Mouse (Mus musculus): ENCODE results near the gene Gimap9.

The Gimap9 gene

GRCm38 (mm10) chr6:48689320-48689719, 13.4 kb downstream of the Gimap9 start:
- DNase-seq (ENCODE audit: low read depth, low spot score) = peak; percentile 42

DNA sequence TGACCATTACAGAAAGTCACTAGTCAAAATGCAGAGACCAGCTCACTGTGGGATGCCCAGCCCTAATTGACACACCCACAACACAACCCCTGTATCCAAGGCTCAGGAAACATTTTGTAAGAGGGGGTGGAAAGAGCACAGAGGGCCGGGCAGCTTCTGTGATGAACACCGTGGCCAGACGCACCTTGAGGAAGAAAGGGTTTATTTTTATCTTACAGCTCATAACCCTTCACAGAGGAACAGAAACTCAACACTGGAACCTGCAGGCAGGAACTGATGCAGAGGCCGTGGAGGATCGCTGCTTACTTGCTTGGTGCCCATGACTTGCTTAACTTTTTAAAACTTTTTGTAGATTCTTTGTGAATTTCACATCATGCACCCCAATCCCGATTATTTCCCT, 17.0 kb downstream of the Gimap9 start:
- DNase-seq (ENCODE audit: low read depth, low spot score) = no peak

- peak; percentile 48 for DNase-seq (ENCODE audit: low read depth, low spot score)
These were observed 21.1 kb downstream of the Gimap9 start for GRCm38 (mm10) chr6:48696830-48697554.

DNA sequence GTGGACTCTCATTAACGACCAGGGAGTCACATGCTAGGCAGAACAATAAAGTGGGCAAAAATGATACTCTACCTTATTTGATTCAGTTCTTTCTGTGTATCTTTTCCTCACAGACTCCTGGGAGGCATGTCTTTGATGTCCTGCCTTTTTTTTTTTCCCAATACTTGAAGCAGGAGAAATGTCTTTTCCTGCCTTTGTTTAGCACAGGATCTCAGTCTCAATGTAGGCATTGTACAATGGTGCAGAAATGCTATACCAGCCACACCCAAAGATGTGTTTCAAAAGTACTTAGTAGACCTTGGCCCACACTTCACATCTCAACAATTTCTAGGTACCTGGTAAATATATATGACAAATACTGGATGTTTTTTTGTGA, 21.6 kb downstream of the Gimap9 start:
- no peak for DNase-seq (ENCODE audit: low read depth, low spot score)

- no peak for DNase-seq (ENCODE audit: low read depth, low spot score)
These were observed 22.3 kb downstream of the Gimap9 start for GRCm38 (mm10) chr6:48698066-48698856.

- no peak for DNase-seq (ENCODE audit: low read depth, low spot score)
These were observed 23.0 kb downstream of the Gimap9 start for GRCm38 (mm10) chr6:48698888-48699287.

DNA sequence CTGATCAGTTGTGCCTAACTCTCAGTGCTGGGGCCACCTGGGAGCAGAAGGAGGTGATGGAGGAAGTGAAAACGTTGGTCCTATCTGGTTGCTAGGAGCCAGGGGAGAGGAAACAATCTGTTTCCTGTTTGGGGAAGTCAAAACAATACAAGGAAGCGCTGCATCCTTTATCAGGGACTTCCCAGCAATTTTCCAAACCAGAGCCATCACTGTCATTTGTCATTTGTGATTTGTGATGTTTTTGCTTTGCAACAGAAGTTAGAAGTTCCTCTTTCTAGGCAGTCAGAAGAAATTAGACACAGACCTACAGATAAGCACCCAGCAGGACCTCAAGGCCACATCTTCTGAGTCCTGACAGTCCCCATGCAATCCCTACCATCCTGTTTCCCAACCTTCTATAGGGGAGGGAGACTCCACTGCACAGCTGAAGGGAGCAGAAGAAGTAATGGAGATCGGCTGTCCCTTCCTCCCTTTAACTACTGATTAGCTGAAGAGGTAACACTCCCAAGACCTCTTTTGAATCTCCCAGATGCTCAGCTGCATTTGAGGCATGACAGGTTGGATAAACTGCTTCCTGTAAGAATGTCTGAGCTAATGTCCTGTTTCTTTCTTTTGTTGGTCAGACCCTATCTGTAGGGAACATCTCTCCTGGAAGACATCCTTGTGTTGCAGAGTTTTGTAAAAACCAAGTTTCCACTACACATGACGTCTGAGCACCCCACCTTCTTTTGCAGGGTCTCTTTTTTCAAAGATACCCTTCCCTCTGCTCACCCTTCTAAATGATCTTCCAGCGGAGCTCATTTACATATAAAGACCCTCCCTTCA, 24.5 kb downstream of the Gimap9 start:
- peak; percentile 69 for DNase-seq (ENCODE audit: low read depth, low spot score)

GRCm38 (mm10) chr6:48702146-48702545, 26.2 kb downstream of the Gimap9 start:
- DNase-seq (ENCODE audit: low read depth, low spot score) = no peak

- no peak for DNase-seq (ENCODE audit: low read depth, low spot score)
These were observed 26.7 kb downstream of the Gimap9 start for GRCm38 (mm10) chr6:48702601-48703000.

GRCm38 (mm10) chr6:48704146-48704545, 28.2 kb downstream of the Gimap9 start:
- no peak for DNase-seq (ENCODE audit: low read depth, low spot score)

DNA sequence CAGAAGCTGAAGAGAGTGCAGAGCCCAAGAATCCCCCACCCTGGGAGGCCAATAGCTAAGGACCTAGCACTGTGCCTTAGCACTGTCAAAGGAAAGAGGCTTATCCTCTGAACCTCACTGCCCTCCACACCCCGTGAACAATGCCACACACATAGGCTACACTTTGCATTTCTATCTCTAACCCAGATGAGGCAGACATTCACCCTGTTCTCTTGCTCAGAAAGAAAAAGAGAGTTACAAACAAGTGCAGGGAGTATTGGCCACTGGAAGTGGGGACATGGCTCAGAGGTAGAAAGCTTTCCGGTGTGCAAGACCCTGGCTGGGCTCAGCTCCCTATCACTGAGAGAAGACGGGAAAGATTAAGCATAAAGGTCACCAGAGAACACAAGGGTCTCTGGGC, 30.2 kb downstream of the Gimap9 start:
- peak; percentile 56 for DNase-seq (ENCODE audit: low read depth, low spot score)

GRCm38 (mm10) chr6:48718455-48718854, 42.5 kb downstream of the Gimap9 start, which contains the start of the genes Gm28053 and Gimap7:
Gene Gm28053, plus strand, starts transcription at chr6:48718607.
Gene Gimap7, plus strand, starts transcription at chr6:48718621.
- DNase-seq (ENCODE audit: low read depth, low spot score) = peak; percentile 92

DNA sequence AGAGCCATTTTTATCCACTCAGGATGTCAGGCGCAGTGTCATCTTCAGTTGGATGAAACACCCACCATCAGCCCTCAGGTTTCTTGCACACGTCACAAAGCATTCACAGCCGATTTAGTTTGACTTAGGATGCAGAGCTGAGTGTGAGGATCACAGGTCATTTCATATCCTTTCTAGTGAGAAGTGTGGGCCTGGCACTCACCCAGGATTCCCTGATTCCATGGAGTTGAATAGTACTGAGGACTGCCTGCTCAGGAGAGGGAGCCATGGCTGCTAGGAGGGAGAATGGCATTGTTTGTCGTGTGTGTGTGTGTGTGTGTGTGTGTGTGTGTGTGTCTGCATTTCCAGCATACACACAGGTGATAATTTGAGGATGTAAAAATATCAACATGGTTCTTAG, 44.4 kb downstream of the Gimap9 start:
- peak; percentile 41 for DNase-seq (ENCODE audit: low read depth, low spot score)

DNA sequence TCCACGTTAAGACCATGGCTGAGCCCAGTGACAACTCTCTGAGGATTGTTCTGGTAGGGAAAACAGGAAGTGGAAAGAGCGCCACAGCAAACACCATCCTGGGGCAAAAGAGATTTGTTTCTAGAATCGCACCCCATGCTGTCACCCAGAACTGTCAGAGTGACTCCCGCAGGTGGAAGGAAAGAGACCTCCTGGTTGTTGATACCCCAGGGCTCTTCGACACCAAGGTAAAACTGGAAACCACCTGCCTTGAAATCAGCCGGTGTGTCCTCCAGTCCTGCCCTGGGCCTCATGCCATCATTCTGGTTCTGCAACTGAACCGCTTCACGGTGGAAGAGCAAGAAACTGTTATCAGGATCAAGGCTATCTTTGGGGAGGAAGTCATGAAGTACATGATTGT, 47.5 kb downstream of the Gimap9 start:
- DNase-seq (ENCODE audit: low read depth, low spot score) = peak; percentile 65

DNA sequence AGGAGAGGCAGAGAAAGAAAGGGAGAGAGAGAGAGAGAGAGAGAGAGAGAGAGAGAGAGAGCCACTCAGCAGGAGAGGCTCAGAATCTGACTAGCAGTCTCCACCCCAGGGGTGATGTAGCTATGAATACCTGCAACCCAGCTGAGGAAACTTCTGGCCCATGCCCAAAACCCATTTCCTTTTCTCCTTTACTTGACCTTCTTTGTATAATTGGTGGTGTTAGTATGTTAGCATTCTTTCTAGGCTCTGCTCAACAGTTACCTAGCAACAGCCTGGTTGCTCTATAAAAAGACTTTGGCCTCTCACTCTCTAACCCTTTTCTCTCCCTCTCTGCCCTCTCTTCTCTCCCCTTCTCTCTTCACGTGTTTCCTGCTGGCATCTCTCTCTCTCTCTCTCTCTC, 49.5 kb downstream of the Gimap9 start:
- peak; percentile 91 for DNase-seq (ENCODE audit: low read depth, low spot score)

DNA sequence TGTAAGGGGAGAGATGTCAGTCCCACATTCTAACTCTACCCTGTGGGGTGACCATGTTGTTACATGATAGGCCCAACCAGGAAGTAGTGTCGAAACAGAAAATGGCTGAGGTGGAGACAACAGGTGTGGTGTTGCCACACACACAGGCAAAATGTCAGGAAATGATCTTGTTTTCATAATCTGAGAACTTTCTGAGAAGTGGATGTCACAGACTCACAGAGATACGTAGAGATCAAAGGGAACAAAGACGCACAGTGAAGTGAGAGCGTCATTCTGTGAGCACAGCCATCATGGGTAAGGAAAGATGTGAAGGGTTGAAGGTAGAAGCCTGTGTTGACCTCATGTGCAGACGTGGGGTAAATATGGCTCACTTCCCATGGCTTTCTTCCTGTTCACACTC, 51.8 kb downstream of the Gimap9 start:
- DNase-seq (ENCODE audit: low read depth, low spot score) = peak; percentile 92
